Mouse (Mus musculus) liver, adult 2 months (tissue): ENCODE results near the gene Catsperd.
"Not testable (repeated sequence)": the region's sequence is repeated elsewhere in the genome, so short reads cannot be mapped to it uniquely, and the experiment has no call there.

Experiments used
- CTCF ChIP-seq: fragments of 200-500 bp; IDR thresholded peaks from 2 replicates; pipeline ENCODE4 v1.5.1; 2011; ENCODE audit warnings: low read depth, low read length, control low read depth
- POLR2A ChIP-seq: fragments of 200-500 bp; IDR thresholded peaks from 2 replicates; pipeline ENCODE4 v1.6.1; 2011; ENCODE audit warnings: low read length, control low read depth; ENCODE audit not compliant: insufficient read depth; ENCODE audit errors: extremely low read depth

DNA sequence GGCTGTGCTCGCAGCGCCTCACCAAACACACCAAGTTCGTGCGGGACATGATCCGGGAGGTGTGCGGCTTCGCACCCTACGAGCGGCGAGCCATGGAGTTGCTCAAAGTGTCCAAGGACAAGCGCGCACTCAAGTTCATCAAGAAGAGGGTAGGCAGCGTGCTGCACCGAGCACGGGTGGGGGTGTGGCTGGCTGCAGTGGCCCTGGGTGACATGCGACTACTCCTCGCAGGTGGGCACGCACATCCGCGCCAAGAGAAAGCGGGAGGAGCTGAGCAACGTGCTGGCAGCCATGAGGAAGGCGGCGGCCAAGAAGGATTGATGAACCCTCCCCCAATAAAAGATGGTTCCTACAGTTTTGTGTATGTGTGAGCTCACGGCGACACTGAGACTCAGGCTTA, 14.1 kb upstream of the Catsperd start:
- TF ChIP-seq CTCF, POLR2A: not testable (repeated sequence)
